Mouse (Mus musculus) hindbrain, embryonic 11.5 days (tissue): ENCODE results near the gene Jarid2. TPM values are rescaled to one million over a fixed set of nuclear protein-coding genes. Genes with fewer than 3 reads are reported as not detected.

ENCODE experiments used
- ATAC-seq: fragments of 200-750 bp; cut with Nextera tagmentation; 2 replicates; pipeline ENCODE4 v1.8.0; 2017; ENCODE audit warnings: mild to moderate bottlenecking, moderate TSS enrichment, moderate library complexity; ENCODE audit not compliant: low FRiP score
- DNase-seq: peaks from one replicate; pipeline ENCODE4 v3.0.0-alpha.2; 2015; ENCODE audit warnings: low spot score
- H3K27ac ChIP-seq: fragments of 300-500 bp; sonication (generic); 2 replicates; pipeline ENCODE4 v1.5.1; 2014; ENCODE audit warnings: mild to moderate bottlenecking, low read depth, low read length
- H3K27me3 ChIP-seq: fragments of 300-500 bp; sonication (generic); 2 replicates; pipeline ENCODE4 v1.6.1; 2014; ENCODE audit warnings: mild to moderate bottlenecking, low read length, moderate library complexity, mixed read lengths; ENCODE audit not compliant: control insufficient read depth, insufficient read depth
- H3K36me3 ChIP-seq: fragments of 300-500 bp; sonication (generic); 2 replicates; pipeline ENCODE4 v1.6.1; 2014; ENCODE audit warnings: mild to moderate bottlenecking, low read length, moderate library complexity, mixed read lengths; ENCODE audit not compliant: control insufficient read depth, insufficient read depth
- H3K4me1 ChIP-seq: fragments of 300-500 bp; sonication (generic); replicated peaks from 2 replicates; pipeline ENCODE4 v1.6.1; 2014; ENCODE audit warnings: low read length, mixed read lengths; ENCODE audit not compliant: control insufficient read depth, insufficient read depth
- H3K4me2 ChIP-seq: fragments of 300-500 bp; sonication (generic); replicated peaks from 2 replicates; pipeline ENCODE4 v1.6.1; 2014; ENCODE audit warnings: mild to moderate bottlenecking, low read depth, low read length
- H3K4me3 ChIP-seq: fragments of 300-500 bp; sonication (generic); 2 replicates; pipeline ENCODE4 v1.5.1; 2014; ENCODE audit warnings: low read depth, low read length
- H3K9ac ChIP-seq: fragments of 300-500 bp; sonication (generic); 2 replicates; pipeline ENCODE4 v1.6.1; 2014; ENCODE audit warnings: low read depth, low read length
- H3K9me3 ChIP-seq: fragments of 300-500 bp; sonication (generic); 2 replicates; pipeline ENCODE4 v1.6.1; 2016; ENCODE audit warnings: low read length; ENCODE audit not compliant: control insufficient read depth
- WGBS: fragments of 180-500 bp; shearing (Covaris S2); extraction: QIAGEN DNeasy Blood & Tissue Kit; methylation state at CpG from one replicate; pipeline ENCODE4 v1.1.7; 2014; 5-methylcytosine and 5-hydroxymethylcytosine counted together
- polyA plus RNA-seq: library from polyadenylated mRNA; unstranded; fragments of >200 nt; fragmentation: Nextera tagmentation; extraction: Ambion mirVana; gene quantifications from 2 replicates; pipeline ENCODE4 v1.2.1, GENCODE M21; 2014

Gene Jarid2
- polyA plus RNA-seq, 1 experiment from 2014 or later: 45.9 TPM

- Histone ChIP-seq H3K4me3 (no peak overlapping the region), H3K27me3 (no peaks in the 10 kb centered on the region), H3K9ac (no peak overlapping the region), H3K36me3 (peaks cover 11% of the 10 kb centered on the region; the same call in 1 of the 2 replicates), H3K4me2 (no peak overlapping the region), H3K9me3 (no peaks in the 10 kb centered on the region), H3K4me1 (no peaks in the 10 kb centered on the region), H3K27ac (no peak overlapping the region)
- ATAC-seq: no peak
- peak; percentile 40 for DNase-seq
- 82% methylated on average over 4 of the region's 4 CpGs for WGBS
Measured at GRCm38 (mm10) chr13:44915945-44916344, 186.7 kb downstream of the Jarid2 start.

- Histone ChIP-seq H3K4me3 (no peak overlapping the region), H3K9me3 (no peaks in the 10 kb centered on the region), H3K27me3 (no peaks in the 10 kb centered on the region), H3K27ac (no peak overlapping the region), H3K4me1 (no peaks in the 10 kb centered on the region), H3K9ac (no peak overlapping the region), H3K4me2 (no peak overlapping the region), H3K36me3 (peaks cover 8% of the 10 kb centered on the region; the same call in 1 of the 2 replicates)
- DNase-seq (no peak), ATAC-seq (no peak)
- WGBS: 89% methylated on average over 4 of the region's 4 CpGs
Measured at GRCm38 (mm10) chr13:44917202-44917601, 187.9 kb downstream of the Jarid2 start.

- DNase-seq (no peak), ATAC-seq (no peak)
- H3K36me3 ChIP-seq: peaks cover 8% of the 10 kb centered on the region; the same call in 1 of the 2 replicates
Measured at GRCm38 (mm10) chr13:44918269-44918668, 189.0 kb downstream of the Jarid2 start.

GRCm38 (mm10) chr13:44921095-44921494 lies 191.8 kb downstream of the Jarid2 start:
- no peak overlapping the region for H3K4me2 ChIP-seq
- no peak overlapping the region for H3K27ac ChIP-seq
- no peaks in the 10 kb centered on the region for H3K4me1 ChIP-seq
- H3K4me3 ChIP-seq: no peak overlapping the region
- DNase-seq: no peak
- no peaks in the 10 kb centered on the region for H3K9me3 ChIP-seq
- H3K36me3 ChIP-seq: peaks cover 8% of the 10 kb centered on the region; the same call in 1 of the 2 replicates
- H3K27me3 ChIP-seq: no peaks in the 10 kb centered on the region
- ATAC-seq: no peak
- WGBS: 87% methylated on average over 10 of the region's 10 CpGs
- no peak overlapping the region for H3K9ac ChIP-seq

More at GRCm38 (mm10) chr13:44918269-44918668, 189.0 kb downstream of the Jarid2 start:
- Histone ChIP-seq H3K27me3 (no peaks in the 10 kb centered on the region), H3K4me2 (no peak overlapping the region), H3K9me3 (no peaks in the 10 kb centered on the region), H3K9ac (no peak overlapping the region), H3K4me3 (no peak overlapping the region), H3K4me1 (no peaks in the 10 kb centered on the region), H3K27ac (no peak overlapping the region)
- 98% methylated on average over 2 of the region's 2 CpGs for WGBS

GRCm38 (mm10) chr13:44921721-44922120 lies 192.4 kb downstream of the Jarid2 start:
- Histone ChIP-seq H3K9ac (no peak overlapping the region), H3K27me3 (no peaks in the 10 kb centered on the region), H3K4me3 (no peak overlapping the region), H3K9me3 (no peaks in the 10 kb centered on the region), H3K4me1 (no peaks in the 10 kb centered on the region), H3K4me2 (no peak overlapping the region), H3K27ac (no peak overlapping the region), H3K36me3 (peaks cover 8% of the 10 kb centered on the region; the same call in 1 of the 2 replicates)
- DNase-seq (no peak), ATAC-seq (no peak)
- 94% methylated on average over 5 of the region's 5 CpGs for WGBS

- ATAC-seq: no peak
- Histone ChIP-seq H3K36me3 (peaks cover 10% of the 10 kb centered on the region; the same call in 1 of the 2 replicates), H3K9me3 (no peaks in the 10 kb centered on the region), H3K27ac (no peak overlapping the region), H3K27me3 (no peaks in the 10 kb centered on the region), H3K9ac (no peak overlapping the region), H3K4me3 (no peak overlapping the region), H3K4me2 (no peak overlapping the region), H3K4me1 (no peaks in the 10 kb centered on the region)
- 91% methylated on average over 3 of the region's 3 CpGs for WGBS
- DNase-seq: no peak
Measured at GRCm38 (mm10) chr13:44924042-44924441, 194.8 kb downstream of the Jarid2 start.

- ATAC-seq: no peak
- WGBS: 90% methylated on average over 2 of the region's 2 CpGs
- no peaks in the 10 kb centered on the region for H3K4me1 ChIP-seq
- H3K36me3 ChIP-seq: peaks cover 7% of the 10 kb centered on the region; the same call in 1 of the 2 replicates
- no peaks in the 10 kb centered on the region for H3K27me3 ChIP-seq
- no peak for DNase-seq
- no peak overlapping the region for H3K4me2 ChIP-seq
- H3K4me3 ChIP-seq: no peak overlapping the region
- no peak overlapping the region for H3K27ac ChIP-seq
- no peak overlapping the region for H3K9ac ChIP-seq
- H3K9me3 ChIP-seq: no peaks in the 10 kb centered on the region
Measured at GRCm38 (mm10) chr13:44925173-44925572, 195.9 kb downstream of the Jarid2 start.

GRCm38 (mm10) chr13:44926311-44926710 lies 197.0 kb downstream of the Jarid2 start:
- H3K4me3 ChIP-seq: no peak overlapping the region
- no peak for ATAC-seq
- no peaks in the 10 kb centered on the region for H3K27me3 ChIP-seq
- no peak for DNase-seq
- no peaks in the 10 kb centered on the region for H3K9me3 ChIP-seq
- H3K4me1 ChIP-seq: no peaks in the 10 kb centered on the region
- H3K4me2 ChIP-seq: no peak overlapping the region
- peaks cover 7% of the 10 kb centered on the region; the same call in 1 of the 2 replicates for H3K36me3 ChIP-seq
- no peak overlapping the region for H3K27ac ChIP-seq
- WGBS: 86% methylated on average over 2 of the region's 2 CpGs
- H3K9ac ChIP-seq: no peak overlapping the region
